Mouse (Mus musculus) olfactory bulb, adult 2 months (tissue): ENCODE results near the gene Disp1.

ENCODE experiments used
- CTCF ChIP-seq: fragments of 200-500 bp; IDR thresholded peaks from 2 replicates; pipeline ENCODE4 v1.5.1; 2012; ENCODE audit warnings: low read depth, mild to moderate bottlenecking, low read length, moderate library complexity; ENCODE audit not compliant: insufficient read depth
- POLR2A ChIP-seq: fragments of 200-500 bp; IDR thresholded peaks from 2 replicates; pipeline ENCODE4 v1.6.1; 2012; ENCODE audit warnings: mild to moderate bottlenecking, low read depth, low read length, moderate library complexity; ENCODE audit not compliant: insufficient read depth

- no peak for TF ChIP-seq CTCF
- TF ChIP-seq POLR2A: no peak
These were observed 140.2 kb downstream of the Disp1 start for GRCm38 (mm10) chr1:183081126-183081525.
